Mouse (Mus musculus) CD4-positive naive resting alpha-beta T cell, adult 76 days (primary cell): ENCODE results near the gene Myo1d. TPM values are rescaled to one million over a fixed set of nuclear protein-coding genes. Genes with fewer than 3 reads are reported as not detected.

Experiments
- total RNA-seq: library from RNA; stranded (reverse); gene quantifications from one replicate; pipeline ENCODE4 v1.2.4, GENCODE M21; 2023

Myo1d gene
- total RNA-seq = 0.85 TPM

DNA sequence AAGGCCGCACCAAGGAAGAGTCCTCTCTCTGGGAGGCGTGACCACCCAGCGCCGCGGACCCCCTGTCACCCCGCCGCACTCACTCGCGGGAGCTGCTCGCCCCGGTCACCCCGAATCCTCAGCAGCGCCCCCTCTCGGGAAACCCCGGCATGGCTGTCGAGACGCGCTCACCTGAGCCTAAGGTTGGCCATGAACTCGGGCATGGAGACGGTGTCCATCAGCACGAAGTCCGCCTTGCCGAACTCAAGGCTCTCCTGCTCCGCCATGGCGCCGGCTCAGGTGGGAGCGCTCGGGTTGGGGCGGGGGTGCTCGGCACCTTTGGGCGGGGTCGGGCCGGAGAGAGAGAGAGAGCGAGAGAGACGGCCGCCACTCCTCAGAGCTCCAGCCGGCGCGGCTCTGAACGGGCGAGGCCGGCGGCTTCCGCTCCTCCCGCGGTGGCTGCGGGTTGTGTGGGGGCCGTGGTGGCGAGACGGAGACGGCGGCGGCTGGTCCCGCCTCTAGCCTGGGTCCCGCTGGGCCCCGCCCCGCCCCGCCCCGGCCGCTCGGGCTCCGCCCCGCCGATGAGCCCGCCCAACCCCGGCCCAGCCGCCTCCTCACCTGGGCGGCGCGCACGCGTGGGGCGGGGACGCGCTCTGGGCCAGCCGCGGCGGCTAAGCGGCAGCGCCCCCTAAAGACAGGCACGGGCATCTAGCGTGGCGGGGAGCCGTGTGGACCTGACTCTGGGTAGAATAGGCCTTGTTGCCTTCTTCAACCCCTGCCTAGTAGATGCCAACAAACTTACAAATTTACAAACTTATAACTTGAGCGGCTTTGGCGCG lies at the start of gene Myo1d:
Gene Myo1d (minus strand): TSS at position 499 of the 818 bp plus-strand sequence.

GRCm38 (mm10) chr11:80809993-80810821 lies 30.4 kb upstream of the Myo1d start, which contains the start of gene Tmem98:
Tmem98 (plus strand) TSS chr11:80810175.

GRCm38 (mm10) chr11:80476222-80477189 lies 303.3 kb downstream of the Myo1d start, which contains the start of gene Cdk5r1:
Cdk5r1 (plus strand) TSS chr11:80477023.

Other genes starting within 250 kb of the Myo1d start
- not detected for gene Tmem98, start 30.1 kb upstream of the Myo1d start, total RNA-seq
- gene Spaca3, start 78.3 kb upstream of the Myo1d start, total RNA-seq = not detected